Mouse (Mus musculus) limb, embryonic 14.5 days (tissue): ENCODE measurements at regions not wholly inside any gene's neighbourhood (a gene's known extent, or its start where the extent isn't known, plus 50 kb on each side); places are given as distances from the start of the nearest gene placed in this dataset.

Experiments
- ATAC-seq: fragments of 200-750 bp; cut with Nextera tagmentation; 2 replicates; pipeline ENCODE4 v1.8.0; 2017; ENCODE audit warnings: low read depth, moderate number of reproducible peaks, moderate TSS enrichment; ENCODE audit not compliant: low FRiP score
- DNase-seq: peaks from one replicate; pipeline ENCODE4 v3.0.0-alpha.2; 2015; ENCODE audit warnings: low spot score
- H3K27ac ChIP-seq: fragments of 300-500 bp; sonication (generic); replicated peaks from 2 replicates; pipeline ENCODE4 v1.5.1; 2014; ENCODE audit warnings: low read depth, mild to moderate bottlenecking, low read length, moderate library complexity, mixed read lengths
- H3K27me3 ChIP-seq: fragments of 300-500 bp; sonication (generic); 2 replicates; pipeline ENCODE4 v1.6.1; 2014; ENCODE audit warnings: low read length, mixed read lengths; ENCODE audit not compliant: control insufficient read depth, insufficient read depth
- H3K36me3 ChIP-seq: fragments of 300-500 bp; sonication (generic); 2 replicates; pipeline ENCODE4 v1.6.1; 2014; ENCODE audit warnings: mild to moderate bottlenecking, low read length, moderate library complexity, mixed read lengths; ENCODE audit not compliant: control insufficient read depth, insufficient read depth
- H3K4me1 ChIP-seq: fragments of 300-500 bp; sonication (generic); 2 replicates; pipeline ENCODE4 v1.6.1; 2014; ENCODE audit warnings: antibody characterized with exemption, low read length, mixed read lengths; ENCODE audit not compliant: control insufficient read depth, insufficient read depth
- H3K4me2 ChIP-seq: fragments of 300-500 bp; sonication (generic); replicated peaks from 2 replicates; pipeline ENCODE4 v1.6.1; 2014; ENCODE audit warnings: low read depth, mild to moderate bottlenecking, low read length, moderate library complexity; ENCODE audit not compliant: severe bottlenecking
- H3K4me3 ChIP-seq: fragments of 300-500 bp; sonication (generic); replicated peaks from 2 replicates; pipeline ENCODE4 v1.5.1; 2014; ENCODE audit warnings: low read length
- H3K9ac ChIP-seq: fragments of 300-500 bp; sonication (generic); 2 replicates; pipeline ENCODE4 v1.6.1; 2014; ENCODE audit warnings: mild to moderate bottlenecking, low read depth, low read length, moderate library complexity; ENCODE audit not compliant: severe bottlenecking
- H3K9me3 ChIP-seq: fragments of 300-500 bp; sonication (generic); 2 replicates; pipeline ENCODE4 v1.6.1; 2016; ENCODE audit warnings: low read length; ENCODE audit not compliant: control insufficient read depth
- POLR2A ChIP-seq: fragments of 200-500 bp; IDR thresholded peaks from 2 replicates; pipeline ENCODE4 v1.8.0; 2012; ENCODE audit warnings: inconsistent platforms, mild to moderate bottlenecking, moderate library complexity, borderline replicate concordance; ENCODE audit not compliant: insufficient read depth, insufficient read length; ENCODE audit errors: extremely low read depth

GRCm38 (mm10) chr6:13369709-13370296 is 145.0 kb upstream of the Vwde start:
- Histone ChIP-seq H3K27me3 (no peaks in the 10 kb centered on the region), H3K4me3 (no peak overlapping the region), H3K4me2 (no peak overlapping the region), H3K36me3 (no peaks in the 10 kb centered on the region), H3K4me1 (no peaks in the 10 kb centered on the region), H3K9ac (no peak overlapping the region), H3K9me3 (no peaks in the 10 kb centered on the region), H3K27ac (no peak overlapping the region)
- DNase-seq (no peak), ATAC-seq (no peak)
- TF ChIP-seq POLR2A: no peak
